Comparison of ENCODE assay signal across 25 mouse cellular contexts in the genomic region with DNA sequence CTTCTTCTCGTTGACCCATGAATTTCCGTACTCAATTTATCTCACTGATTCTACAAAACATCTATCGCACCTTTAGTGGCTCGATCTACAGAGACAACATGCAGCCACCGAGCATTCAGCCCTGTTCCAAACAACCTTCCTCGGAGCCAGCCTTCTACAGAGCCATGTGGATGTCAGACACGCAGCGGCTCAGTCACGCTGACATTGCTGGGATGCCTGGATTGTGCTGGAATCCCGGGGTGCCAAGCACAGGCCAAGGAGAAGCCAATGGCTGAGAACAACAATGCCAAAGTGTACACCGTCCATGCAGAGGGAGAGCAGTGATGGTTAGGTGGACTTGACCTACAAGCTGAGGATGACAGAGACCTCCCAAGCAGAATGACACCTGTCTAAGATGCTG. TPM values are rescaled to one million over a fixed set of nuclear protein-coding genes. Genes with fewer than 3 reads are reported as not detected.
DNase-seq lines count a peak whose midpoint lies in the region; ATAC-seq lines count a peak whose summit lies in the region.
"Had no signal": no experiment of that assay in that cellular context is flagged by ENCODE, and none has a peak within 500 bp of the region (broad histone marks: within the 10 kb centered on the region; RNA-seq: fewer than 3 reads in every experiment).

No protein-coding gene starts in this region.

- DNase-seq in heart, adult 11 months: peak; percentile 94
- no peak for DNase-seq in heart, postnatal 36 days
- peak; percentile 23 for DNase-seq in heart, adult 8-10 months (ENCODE audit: low spot score)
- peak; percentile 59 for DNase-seq in heart, postnatal 4 days
- DNase-seq: adrenal gland, adult 8-10 months; adrenal gland, postnatal 36 days; cerebellum, adult 11 months; cerebellum, adult 2 months; cerebellum, adult 9-11 months; cerebellum, postnatal 25 days; forebrain, postnatal 0 days; gastrocnemius, postnatal 25 days; kidney, adult 11 months; kidney, adult 8-10 months had no signal

- 52% methylated on average over 11 of the region's 11 CpGs for WGBS in heart, embryonic 12.5 days
- 54% methylated on average over 11 of the region's 11 CpGs for WGBS in heart, embryonic 16.5 days
- 87% methylated on average over 11 of the region's 11 CpGs for WGBS in neural tube, embryonic 15.5 days

- no peak overlapping the region for H3K9ac ChIP-seq in heart, embryonic 12.5 days
- H3K9ac ChIP-seq in heart, embryonic 16.5 days (ENCODE audit: low read length): no peak overlapping the region
- no peak overlapping the region for H3K9ac ChIP-seq in neural tube, embryonic 15.5 days (replicated peaks)
- H3K9ac ChIP-seq: embryonic facial prominence, embryonic 12.5 days; embryonic facial prominence, embryonic 15.5 days; forebrain, postnatal 0 days; hindbrain, embryonic 15.5 days; intestine, embryonic 15.5 days; kidney, embryonic 15.5 days had no signal

- no peaks in the 10 kb centered on the region for H3K36me3 ChIP-seq in heart, embryonic 12.5 days
- no peaks in the 10 kb centered on the region for H3K36me3 ChIP-seq in heart, embryonic 16.5 days (ENCODE audit: control insufficient read depth, insufficient read depth)
- no peaks in the 10 kb centered on the region for H3K36me3 ChIP-seq in neural tube, embryonic 15.5 days
- H3K36me3 ChIP-seq: embryonic facial prominence, embryonic 12.5 days; embryonic facial prominence, embryonic 15.5 days; hindbrain, embryonic 15.5 days; intestine, embryonic 15.5 days; kidney, embryonic 15.5 days had no signal

- no peak for ATAC-seq in heart, embryonic 12.5 days (ENCODE audit: insufficient number of reproducible peaks, low FRiP score)
- peak; percentile 78 for ATAC-seq in heart, embryonic 16.5 days (replicated peaks; ENCODE audit: extremely low read depth, insufficient read depth, low FRiP score)
- no peak for ATAC-seq in megakaryocyte progenitor cell, adult 5-6 weeks (replicated peaks; ENCODE audit: poor library complexity)
- ATAC-seq in neural tube, embryonic 15.5 days (ENCODE audit: low FRiP score): no peak
- ATAC-seq: activated CD4-positive, CD25-positive, alpha-beta regulatory T cell, adult 4 months; forebrain, embryonic 14.5 days; forebrain, postnatal 0 days; intestine, embryonic 15.5 days had no signal

- H3K27me3 ChIP-seq in heart, embryonic 12.5 days (replicated peaks): no peaks in the 10 kb centered on the region
- H3K27me3 ChIP-seq in heart, embryonic 16.5 days (ENCODE audit: control insufficient read depth, insufficient read depth, low read length): no peaks in the 10 kb centered on the region
- no peaks in the 10 kb centered on the region for H3K27me3 ChIP-seq in neural tube, embryonic 15.5 days (replicated peaks)
- H3K27me3 ChIP-seq: embryonic facial prominence, embryonic 12.5 days; embryonic facial prominence, embryonic 15.5 days; hindbrain, embryonic 15.5 days; intestine, embryonic 15.5 days; kidney, embryonic 15.5 days had no signal

- no peaks in the 10 kb centered on the region for H3K9me3 ChIP-seq in heart, embryonic 12.5 days (replicated peaks)
- H3K9me3 ChIP-seq in heart, embryonic 16.5 days (replicated peaks; ENCODE audit: control insufficient read depth, low read length): no peaks in the 10 kb centered on the region
- no peaks in the 10 kb centered on the region for H3K9me3 ChIP-seq in neural tube, embryonic 15.5 days (replicated peaks)
- H3K9me3 ChIP-seq: embryonic facial prominence, embryonic 12.5 days; embryonic facial prominence, embryonic 15.5 days; hindbrain, embryonic 15.5 days; intestine, embryonic 15.5 days; kidney, embryonic 15.5 days had no signal

- intact Hi-C loops in heart, postnatal 36 days (cut with DNase I): no loop called here

- H3K4me3 ChIP-seq in heart, embryonic 12.5 days: no peak overlapping the region
- no peak overlapping the region for H3K4me3 ChIP-seq in heart, embryonic 16.5 days (ENCODE audit: low read length)
- H3K4me3 ChIP-seq in neural tube, embryonic 15.5 days (replicated peaks): no peak overlapping the region
- H3K4me3 ChIP-seq: embryonic facial prominence, embryonic 12.5 days; embryonic facial prominence, embryonic 15.5 days; hindbrain, embryonic 15.5 days; intestine, embryonic 15.5 days; kidney, embryonic 15.5 days had no signal

- H3K4me2 ChIP-seq in heart, embryonic 12.5 days: no peak overlapping the region
- no peak overlapping the region for H3K4me2 ChIP-seq in heart, embryonic 16.5 days (ENCODE audit: low read depth, low read length)
- no peak overlapping the region for H3K4me2 ChIP-seq in neural tube, embryonic 15.5 days
- H3K4me2 ChIP-seq: embryonic facial prominence, embryonic 12.5 days; embryonic facial prominence, embryonic 15.5 days; hindbrain, embryonic 15.5 days; intestine, embryonic 15.5 days; kidney, embryonic 15.5 days had no signal

- peaks cover 9% of the 10 kb centered on the region; the same call in 1 of the 2 replicates for H3K4me1 ChIP-seq in heart, embryonic 12.5 days (replicated peaks)
- peaks cover 5% of the 10 kb centered on the region; the same call in 1 of the 2 replicates for H3K4me1 ChIP-seq in heart, embryonic 16.5 days (ENCODE audit: control insufficient read depth, insufficient read depth, low read length)
- H3K4me1 ChIP-seq in neural tube, embryonic 15.5 days: no peaks in the 10 kb centered on the region
- H3K4me1 ChIP-seq: embryonic facial prominence, embryonic 12.5 days; hindbrain, embryonic 15.5 days had no signal

- no peak overlapping the region for H3K27ac ChIP-seq in heart, embryonic 12.5 days (ENCODE audit: poor library complexity, severe bottlenecking)
- no peak overlapping the region for H3K27ac ChIP-seq in heart, embryonic 16.5 days (ENCODE audit: low read length)
- no peak overlapping the region for H3K27ac ChIP-seq in neural tube, embryonic 15.5 days (replicated peaks)
- H3K27ac ChIP-seq: embryonic facial prominence, embryonic 12.5 days; embryonic facial prominence, embryonic 15.5 days; hindbrain, embryonic 15.5 days; intestine, embryonic 15.5 days; kidney, embryonic 15.5 days had no signal

RNA-seq across cellular contexts. Expression of gene Ccnd2, which starts 20.5 kb away (rescaled TPM):
- total RNA-seq in heart, postnatal 36 days (2021): 100 to 1,000 TPM; 107 to 138 TPM
- total RNA-seq in heart, adult 8-10 months (2022): 100 to 1,000 TPM; 113 to 158 (median 137) TPM
- 650 and 669 TPM in 2 replicates for polyA plus RNA-seq in heart, embryonic 12.5 days (2016; fragmentation: Nextera tagmentation; extraction: Ambion mirVana)
- 450 and 476 TPM in 2 replicates for polyA plus RNA-seq in heart, embryonic 16.5 days (2015; fragmentation: Nextera tagmentation; extraction: Ambion mirVana)
- total RNA-seq in heart, postnatal 4 days (2021): 100 to 1,000 TPM; 282 to 291 TPM
- total RNA-seq in megakaryocyte progenitor cell, adult 5-6 weeks (2015): 76.9 and 124 TPM in 2 replicates
- 38.8 and 51.4 TPM in 2 replicates for total RNA-seq in megakaryocyte progenitor cell, adult 5-6 weeks (2017)
- 155 and 302 TPM in 2 replicates for polyA plus RNA-seq in neural tube, embryonic 15.5 days (2015; fragmentation: Nextera tagmentation; extraction: Ambion mirVana)

Comparison
In these comparisons a context has a peak if more than half of its experiments do, and no peak if none do; other contexts are left out.
1. DNase-seq: peak in heart, adult 11 months (single experiment), heart, adult 8-10 months (single experiment) and heart, postnatal 4 days (single experiment); none in heart, postnatal 36 days (0 of 2).